Mouse (Mus musculus) kidney, postnatal 14 days (tissue): ENCODE measurements around the gene Gng10.

ENCODE experiments used
- DNase-seq: peaks from one replicate; pipeline ENCODE4 v3.0.0; 2022; ENCODE audit warnings: mixed read lengths

Gng10 gene

DNA sequence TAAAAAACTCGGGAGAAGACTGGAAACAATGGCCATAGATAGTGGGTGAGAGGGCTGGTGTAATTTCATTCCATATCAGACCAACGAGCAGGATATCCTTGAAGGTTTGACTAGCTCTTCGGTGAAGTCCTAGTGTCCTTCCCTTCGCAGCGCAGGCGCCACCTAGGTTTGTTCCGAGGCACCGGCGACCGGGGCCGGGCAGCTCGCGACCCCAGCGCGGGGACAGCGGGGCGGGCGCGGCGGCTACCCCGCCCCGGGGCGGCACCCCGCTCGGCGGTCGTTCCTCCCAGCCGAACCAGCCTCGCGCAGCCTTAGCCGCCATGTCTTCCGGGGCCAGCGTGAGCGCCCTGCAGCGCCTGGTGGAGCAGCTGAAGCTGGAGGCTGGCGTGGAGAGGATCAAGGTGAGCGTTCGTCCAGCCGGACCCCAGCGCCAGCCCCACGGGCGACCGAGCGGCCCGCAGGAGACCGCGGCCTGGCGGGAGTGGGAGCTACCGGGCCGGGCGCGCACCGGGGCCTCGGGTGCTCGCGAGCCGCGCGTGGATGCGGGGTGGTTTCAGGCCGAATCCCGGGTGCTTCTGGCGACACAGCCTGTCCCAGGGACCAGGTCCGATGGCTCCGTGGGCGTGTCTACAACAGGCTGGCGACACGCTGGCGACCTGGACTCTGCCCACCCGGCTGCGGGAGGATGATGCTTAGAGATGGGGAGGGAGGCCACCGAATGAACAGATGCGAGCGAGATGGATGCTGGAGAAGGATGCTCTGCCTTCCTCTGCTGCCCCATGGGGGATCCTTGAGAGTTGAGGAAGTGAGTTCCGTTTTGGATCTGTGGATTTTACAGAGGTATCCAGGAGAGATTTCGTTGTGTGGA, at the start of gene Gng10:
Gene Gng10, plus strand, starts transcription at position 171 of the 868 bp plus-strand sequence.
- peak; percentile 81 for DNase-seq

DNA sequence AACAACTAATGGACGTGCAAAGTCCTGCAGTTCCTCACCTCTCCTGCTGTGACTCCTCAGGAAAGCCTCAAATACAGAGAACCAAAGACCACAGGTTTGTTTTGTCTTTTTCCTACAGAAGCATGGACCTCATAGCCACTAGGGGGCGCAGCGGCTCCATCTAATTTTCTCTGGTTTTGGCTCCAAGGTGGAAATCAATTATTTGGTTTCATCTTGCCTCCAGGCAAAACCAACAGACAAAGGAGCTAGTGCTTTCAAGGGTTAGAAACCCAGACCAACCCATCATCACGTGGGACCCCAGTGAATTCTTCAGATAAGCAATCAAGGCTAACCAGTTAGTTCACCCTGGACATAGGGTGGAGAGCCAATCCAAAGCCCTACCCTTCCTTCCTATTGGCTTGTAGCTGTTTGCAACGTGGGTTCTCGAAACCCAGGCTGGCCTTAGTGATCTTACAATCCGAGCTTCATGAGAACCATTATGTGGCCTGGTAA, 49.7 kb upstream of the Gng10 start:
- DNase-seq, result peak; percentile 82

DNA sequence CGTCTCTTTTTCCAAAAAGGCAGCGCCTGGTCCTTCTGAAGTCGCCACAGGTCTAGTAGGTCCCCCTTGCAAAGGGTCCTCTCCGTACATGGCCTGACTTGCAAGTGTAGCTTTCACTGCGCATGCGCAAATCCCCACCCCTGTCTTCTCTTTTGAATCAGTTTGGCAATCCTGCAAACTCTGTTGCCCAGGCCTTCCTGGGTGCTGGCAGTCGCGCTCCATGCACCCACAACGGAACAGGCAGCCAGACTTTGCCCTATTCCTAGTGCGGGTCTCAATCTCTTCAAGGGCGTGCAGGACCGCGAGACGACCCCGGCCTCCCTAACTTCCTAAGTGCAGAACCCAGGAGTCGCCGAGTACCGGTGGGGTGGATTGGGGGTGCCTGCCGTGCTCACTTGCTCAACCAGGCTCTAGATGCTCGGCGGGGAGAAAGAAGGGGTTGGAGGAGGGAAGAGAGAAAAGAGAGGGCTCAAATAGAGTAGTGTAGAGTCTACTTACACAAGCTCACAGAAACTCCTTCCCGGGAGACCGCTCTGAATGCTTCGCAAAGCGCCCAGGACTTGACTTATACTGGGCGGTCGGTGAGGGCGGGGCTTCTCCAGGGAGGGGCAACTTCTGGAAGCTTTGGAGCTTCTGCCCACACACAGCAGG, 48.2 kb upstream of the Gng10 start, which contains the start of gene Ptgr1:
Gene Ptgr1, minus strand, starts transcription at position 580 of the 651 bp plus-strand sequence.
- peak; percentile 90 for DNase-seq

DNA sequence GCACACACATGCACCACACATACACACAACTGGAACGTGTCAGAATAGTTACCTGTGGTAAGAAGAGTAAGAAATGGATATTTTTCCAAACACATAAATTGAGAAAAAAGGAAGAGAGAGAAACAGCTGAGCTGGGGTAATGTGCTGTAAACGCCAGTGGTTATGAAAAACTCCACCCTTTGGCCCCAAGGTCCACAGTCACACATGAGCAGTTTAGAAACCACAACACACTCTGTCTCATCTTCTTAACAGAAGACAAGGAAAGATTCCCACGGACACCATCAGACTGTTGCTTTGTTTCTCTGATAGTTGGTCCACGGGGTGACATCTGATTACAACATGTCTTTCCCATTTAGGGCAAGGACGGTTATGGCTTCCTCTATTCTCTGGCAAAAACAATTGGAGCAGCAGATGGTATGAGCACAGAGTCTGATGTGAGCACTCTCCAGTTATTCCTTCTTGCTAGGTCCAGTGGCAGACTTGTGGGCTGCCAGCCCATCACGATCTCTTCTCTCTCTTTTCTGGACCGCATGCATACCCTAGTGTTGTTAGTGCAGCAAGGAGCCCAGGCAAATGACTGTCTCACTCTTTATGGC, 45.5 kb upstream of the Gng10 start:
- peak; percentile 34 for DNase-seq

DNA sequence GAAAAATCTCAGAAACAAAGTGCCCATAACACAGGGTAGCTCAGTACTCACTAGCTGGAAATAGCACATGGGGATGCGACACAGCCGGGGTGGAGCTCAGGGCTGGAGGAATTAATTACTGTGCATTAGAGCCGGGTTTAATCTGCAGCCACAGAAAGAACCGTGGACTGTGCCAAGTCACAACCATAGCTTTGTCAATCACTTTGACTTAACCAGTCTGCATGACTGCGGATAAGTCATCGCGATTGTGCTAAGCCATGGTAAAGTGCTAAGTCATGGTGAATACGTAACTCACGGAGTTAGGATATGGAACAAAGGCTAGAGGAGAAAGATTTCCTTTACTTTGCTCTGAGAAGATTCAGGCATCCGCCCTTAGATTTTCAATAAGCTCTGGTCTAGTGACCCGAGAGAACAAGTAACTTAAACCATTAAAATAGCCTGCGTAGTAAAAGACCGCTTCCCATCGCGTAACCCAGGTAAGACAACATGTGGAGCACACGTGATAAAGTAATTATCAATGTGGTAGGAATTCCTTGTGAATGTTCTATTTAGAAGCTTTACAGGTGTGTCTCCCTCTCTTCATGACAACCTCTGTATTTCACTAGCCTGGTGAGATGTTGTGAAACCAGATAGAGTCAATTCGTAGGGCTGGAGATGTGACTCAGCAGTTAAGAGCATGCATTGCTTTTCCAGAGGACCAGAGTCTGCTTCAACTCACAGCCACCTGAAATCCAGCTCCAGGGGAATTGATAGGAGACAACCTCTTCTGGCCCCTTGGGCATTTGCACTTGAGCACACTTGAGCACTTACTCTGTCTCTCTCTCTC, 44.1 kb upstream of the Gng10 start:
- DNase-seq, result no peak

DNA sequence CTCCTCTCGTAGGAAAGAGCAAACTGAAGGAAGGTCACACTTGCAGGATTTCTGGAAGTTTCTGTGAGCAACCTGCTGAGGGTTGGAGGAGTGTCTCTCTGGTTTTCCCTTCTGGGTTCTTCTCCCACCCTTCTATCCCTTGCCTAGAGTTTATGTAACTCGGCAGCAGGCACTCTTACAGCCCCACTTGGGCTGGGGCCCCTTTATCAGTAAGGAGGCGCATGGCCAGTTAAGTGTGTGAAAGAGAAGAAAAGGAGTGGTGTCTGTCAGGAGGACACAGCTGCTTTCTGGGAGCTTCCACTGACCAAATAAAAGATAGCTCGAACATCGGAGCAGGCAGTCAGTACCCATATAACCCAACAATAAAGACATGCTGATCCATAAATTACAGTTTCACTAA, 42.7 kb upstream of the Gng10 start:
- DNase-seq, result no peak

DNA sequence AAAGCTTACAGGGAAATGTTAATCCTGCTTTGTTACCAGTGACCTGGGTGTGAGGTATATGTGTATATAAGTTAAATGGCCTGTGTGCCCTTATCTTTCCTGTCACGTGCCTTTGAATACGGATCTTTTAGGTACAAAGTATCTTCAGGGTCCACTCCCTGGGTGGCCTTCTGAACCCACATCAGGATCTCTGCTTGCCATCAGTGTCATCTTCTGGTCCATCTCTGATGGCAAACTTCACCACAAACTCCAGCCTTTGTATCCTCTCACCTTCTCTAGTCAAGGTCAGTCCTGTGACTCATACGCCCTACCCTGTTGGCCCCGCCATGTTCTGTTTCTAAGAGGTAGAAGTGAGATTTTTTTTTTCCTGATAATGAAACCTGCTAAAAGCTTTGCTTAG, 40.1 kb upstream of the Gng10 start, which contains the start of gene Dnajc25:
Gene Dnajc25, plus strand, starts transcription at position 301 of the 400 bp plus-strand sequence.
- DNase-seq, result no peak

DNA sequence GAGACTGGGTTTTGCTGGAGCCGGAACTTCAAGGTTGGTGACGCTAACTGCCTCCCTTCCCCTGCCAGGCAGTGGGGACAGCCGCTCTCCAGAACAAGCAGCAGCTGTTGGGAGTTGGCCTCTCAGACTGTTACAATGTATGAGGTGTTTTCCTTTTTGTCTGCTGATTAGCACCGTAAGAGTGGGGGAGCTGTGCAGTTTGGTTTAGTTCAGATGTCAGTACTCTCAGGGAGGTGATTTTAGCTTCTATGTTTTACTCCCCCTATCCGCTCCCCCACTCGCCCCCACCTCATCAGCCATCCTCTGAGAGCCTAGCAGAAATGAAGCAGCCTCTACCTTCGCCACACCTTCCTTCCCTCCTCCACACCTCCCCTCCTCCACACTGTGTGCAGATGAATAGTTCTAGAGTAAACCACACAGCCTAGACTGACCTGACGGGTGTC, 39.6 kb upstream of the Gng10 start:
- no peak for DNase-seq

DNA sequence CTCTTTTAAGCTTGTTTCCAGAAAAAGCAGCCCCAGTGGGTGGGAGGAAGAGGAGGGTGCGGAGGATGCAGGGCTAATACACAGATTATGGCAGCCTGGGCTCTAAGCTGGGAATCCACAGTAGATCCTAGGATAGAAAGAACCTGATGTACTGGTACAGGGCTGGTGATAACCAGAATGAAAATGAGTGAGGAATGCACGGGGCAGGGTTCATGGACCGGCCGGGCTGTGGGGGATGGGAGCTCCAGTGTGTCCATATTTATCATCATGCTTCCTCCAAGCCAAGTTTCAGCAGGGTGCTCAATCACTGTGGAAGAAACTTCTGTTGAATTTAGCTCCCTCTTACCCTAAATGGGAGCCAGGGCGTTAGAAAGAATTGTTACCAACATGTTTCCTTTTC, 37.8 kb upstream of the Gng10 start:
- DNase-seq, result peak; percentile 56

DNA sequence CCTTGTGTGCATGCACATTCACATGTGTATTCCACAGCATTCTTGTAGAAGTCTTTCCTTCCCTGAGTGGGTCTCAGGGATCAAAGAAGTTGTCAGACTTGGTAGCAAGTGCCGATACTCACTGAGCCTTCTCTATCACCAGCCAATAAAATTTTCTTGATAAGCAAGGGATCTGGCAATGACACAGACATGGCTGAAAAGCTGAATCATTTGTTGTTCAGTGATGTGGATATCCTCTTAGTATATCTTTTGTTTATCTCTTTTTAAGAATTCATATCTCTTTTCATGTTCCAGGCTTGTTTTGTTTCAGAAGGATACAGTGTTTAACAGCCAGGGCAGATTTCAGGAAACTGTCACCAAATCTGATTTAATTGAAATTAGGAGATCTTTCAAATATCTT, 36.2 kb upstream of the Gng10 start:
- DNase-seq, result no peak

DNA sequence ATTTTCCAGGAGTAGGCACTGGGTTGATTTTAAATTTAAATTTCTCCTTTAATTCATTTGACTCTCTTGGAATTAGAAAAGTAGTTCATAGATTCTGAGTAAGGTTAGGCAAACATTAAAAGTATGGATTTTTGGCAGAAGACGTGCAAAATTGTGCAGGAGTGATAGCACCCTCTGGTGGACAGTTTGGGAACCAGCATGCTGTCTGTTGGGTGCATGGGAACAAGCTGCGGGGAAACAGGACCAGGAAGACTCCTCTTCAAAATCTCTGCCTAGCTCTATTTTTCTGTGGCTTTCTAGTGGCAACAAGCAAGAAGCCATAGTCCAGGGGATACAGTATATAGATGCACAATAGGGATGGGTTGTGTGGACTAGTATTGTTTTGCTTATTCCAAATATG, 35.2 kb upstream of the Gng10 start:
- peak; percentile 80 for DNase-seq

DNA sequence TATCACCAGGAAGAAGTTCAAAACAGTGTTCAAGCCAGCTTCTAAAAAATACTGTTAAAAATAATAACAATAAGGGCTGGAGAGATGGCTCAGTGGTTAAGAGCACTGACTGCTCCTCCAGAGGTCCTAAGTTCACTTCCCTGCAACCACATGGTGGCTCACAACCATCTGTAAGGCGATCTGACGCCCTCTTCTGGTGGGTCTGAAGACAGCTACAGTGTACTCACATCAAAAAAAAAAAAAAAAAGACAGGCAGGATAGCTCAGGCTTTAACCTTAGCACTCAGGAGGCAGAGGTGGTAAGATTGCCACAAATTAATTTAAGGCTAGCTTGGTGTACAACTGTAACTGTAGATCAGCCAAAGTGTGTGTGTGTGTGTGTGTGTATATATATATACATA, 34.3 kb upstream of the Gng10 start:
- peak; percentile 26 for DNase-seq

DNA sequence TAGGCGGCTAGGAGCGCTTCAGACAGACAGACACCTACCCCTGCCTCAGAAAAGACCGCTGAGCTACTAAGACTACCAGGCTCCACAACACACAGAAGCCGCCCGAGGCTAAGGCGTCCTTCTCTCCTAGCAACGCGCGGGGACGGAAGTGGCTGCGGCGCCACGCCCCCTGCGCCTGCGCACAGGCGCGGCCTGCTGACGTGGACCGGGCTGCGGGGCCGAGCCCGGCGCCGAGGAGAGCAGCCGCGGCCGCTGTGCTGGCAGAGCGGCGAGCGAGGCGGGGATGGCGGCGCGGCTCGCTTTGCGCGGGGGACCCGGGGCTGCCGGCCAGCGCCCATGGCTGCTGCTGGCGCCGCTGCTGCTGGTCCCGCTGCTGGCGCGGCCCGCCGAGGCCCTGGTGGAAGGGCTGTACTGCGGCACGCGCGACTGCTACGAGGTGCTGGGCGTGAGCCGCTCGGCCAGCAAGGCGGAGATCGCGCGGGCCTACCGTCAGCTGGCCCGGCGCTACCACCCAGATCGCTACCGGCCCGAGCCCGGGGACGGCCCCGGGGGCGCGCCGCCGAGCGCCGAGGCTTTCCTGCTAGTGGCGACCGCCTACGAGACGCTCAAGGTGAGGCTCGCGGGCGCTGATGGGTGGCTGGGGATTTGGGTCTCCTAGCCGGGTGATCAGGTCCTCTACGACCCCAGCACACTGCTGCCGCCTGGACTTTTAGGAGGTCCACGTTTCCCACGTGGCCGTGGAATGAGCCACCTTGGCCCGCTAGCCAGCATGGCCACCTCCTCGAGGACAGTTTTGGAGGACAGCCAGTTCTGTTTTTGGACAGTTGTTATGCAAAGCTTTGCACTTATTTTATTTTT, 31.7 kb upstream of the Gng10 start, which contains the start of gene Gm20503:
Gene Gm20503, plus strand, starts transcription at position 263 of the 858 bp plus-strand sequence.
- DNase-seq, result peak; percentile 96

DNA sequence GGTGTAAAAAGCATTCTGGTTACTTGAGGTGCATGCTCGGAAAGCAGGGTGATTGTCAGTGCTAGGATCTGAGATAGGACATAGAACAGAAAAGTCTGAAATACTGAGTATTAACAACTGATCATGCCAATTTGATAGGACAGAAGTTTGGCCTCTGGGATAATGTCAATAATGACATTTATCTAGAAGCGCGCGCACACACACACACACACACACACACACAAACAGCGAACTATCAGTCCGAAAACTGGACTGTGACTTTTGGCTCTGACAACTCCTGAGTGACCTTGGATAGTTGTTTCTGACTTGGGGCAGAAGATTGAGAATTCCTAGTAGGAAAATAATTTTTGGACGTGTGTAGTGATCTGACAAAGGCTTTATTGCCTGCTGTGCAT, 31.1 kb upstream of the Gng10 start:
- DNase-seq, result peak; percentile 14

DNA sequence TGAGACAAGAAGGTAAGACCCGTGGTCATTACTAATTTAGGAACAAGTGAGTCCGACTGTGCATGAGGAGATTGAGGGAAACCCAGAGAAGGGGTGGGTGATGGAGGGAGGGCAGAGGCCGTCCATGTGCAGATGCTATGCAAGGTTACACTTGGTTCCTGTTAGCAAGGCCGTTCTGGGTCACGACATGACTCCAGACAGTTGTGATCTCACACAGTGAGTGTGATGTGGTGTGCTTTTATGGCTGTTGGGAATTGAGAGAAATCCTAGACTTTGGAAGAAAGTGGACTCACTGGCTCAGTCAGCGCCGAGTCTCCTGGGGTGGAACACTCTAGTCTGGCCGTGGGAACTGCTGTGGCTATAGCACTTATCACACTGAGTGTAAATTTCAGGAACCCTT, 28.7 kb upstream of the Gng10 start:
- DNase-seq, result no peak

DNA sequence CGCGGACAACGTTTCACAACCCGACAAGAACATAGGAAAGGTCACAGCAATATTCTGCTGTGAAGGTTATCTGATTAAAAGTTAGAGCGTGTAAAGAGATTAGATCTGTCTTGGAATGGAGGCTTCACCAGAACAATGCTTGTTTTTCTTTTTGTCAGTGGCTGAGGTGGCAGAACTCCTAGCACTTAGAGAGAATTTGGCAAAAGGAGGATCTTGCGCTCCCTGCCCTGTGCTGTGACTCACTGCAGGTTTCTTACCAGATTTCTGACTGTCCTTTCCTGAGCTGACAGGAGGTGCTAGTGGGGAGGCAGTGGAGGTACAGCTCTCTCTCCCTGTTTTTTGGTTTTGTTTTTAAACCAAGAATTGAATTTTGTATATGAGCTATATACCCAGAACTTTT, 27.9 kb upstream of the Gng10 start:
- DNase-seq, result no peak

DNA sequence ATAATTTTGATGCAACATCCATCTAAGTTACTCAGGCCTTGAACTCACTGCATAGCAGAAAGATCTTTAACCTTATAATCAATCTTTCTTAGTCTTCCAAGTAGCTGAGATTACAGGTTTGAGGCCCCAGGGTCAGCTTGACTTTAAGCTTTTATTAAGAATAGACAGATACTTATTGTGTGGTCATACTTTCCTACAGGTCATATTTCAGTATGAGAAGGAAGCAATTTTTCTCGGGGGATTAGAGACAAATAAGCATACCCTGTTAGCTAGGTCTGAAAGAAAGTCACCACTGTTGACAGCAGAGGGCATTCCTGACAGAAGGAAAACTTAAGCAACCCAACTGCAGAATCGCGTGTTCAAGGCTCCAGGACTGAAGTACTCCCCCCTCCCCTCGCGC, 26.9 kb upstream of the Gng10 start:
- no peak for DNase-seq

DNA sequence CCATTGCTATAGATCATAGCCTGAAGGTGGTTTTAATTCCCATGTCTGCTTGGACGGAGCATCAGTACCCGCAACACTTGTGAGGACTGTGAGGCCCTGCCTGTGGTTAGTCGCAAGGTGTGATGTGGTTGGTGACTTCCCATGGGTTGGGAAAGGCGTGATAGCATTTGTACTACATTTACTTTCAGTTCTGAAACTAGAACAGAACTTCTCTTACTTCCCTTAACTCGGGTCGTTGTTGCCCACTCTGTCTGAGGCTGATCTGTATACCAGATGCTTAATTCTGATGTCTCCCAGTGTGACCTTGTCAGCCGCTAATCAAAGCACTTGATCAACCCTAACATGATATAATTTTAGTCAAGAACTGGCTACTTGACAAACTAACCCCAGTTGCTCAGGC, 25.7 kb upstream of the Gng10 start:
- no peak for DNase-seq

DNA sequence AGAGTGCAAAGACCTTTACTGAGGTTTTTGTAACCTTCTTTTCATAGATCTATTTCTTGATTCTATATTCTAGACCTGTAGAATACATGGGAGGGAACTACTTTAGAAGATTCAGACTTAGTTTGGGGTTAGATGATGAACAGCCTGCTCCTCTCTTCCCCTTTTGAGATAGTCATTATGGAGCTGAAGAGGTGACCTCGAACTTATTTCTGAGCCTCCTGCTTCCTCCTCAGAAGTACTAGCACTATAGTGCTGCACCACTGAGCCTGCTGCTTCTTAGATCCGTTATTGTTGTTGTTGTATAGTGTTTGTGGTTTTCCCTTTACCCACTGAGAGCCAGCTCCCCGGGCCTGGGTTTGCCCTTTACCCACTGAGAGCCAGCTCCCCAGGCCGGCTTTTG, 25.2 kb upstream of the Gng10 start:
- no peak for DNase-seq

DNA sequence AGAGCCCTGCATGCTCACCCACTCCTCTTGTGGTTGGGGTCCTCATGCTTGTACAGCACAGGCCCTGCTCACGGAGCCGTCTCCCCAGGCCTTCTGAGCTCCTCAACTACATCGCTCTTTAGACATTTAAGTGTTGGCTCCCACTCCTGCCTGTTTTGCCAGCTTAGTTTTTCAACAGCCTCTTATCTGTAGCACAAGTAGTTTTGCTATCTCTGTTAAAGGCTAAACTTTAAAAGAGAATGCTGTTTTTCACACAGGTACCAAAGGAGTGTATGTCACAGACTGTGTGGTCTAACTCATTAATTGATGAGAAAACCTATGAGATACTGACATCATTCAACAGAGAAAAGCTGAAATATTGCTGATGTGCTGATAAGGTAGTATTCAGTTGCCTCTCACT, 23.4 kb upstream of the Gng10 start:
- DNase-seq, result no peak

DNA sequence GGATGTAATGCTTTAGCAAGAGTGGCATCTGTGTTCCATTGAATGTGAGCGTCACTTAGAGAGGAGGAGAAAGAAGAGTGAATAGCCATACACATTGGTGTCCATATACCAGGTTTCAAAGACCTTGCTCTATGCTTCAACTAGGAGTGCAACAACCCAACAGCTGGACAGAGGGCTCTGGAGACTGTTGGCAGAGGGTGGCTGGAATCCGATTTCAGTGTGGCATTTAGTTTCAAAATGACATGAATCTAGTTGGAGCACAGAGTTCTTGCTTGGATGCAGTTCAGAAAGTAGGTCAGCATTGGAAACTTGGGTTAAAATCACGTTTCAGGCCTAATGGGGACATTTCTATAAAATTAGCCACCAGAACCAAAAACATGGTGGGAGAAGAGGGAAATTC, 19.7 kb upstream of the Gng10 start:
- DNase-seq, result no peak

DNA sequence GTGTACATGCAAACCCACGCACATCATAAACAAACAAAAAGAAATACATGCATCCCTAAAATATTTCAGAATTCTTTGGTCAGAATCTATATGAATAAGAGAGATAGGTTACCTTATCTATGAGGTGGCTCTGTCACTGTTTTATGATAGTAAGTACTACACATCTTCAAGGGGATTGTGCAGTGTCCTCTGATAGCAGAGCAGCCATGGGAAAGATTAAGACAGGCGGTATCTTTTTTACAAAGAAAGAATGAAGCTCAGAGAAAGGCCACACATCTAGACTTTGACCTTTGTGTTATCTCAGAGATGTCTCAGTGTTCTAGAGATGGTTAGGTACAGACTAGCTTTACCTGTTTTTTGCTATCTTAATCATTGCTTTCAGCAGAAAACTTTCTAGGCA, 18.0 kb upstream of the Gng10 start:
- DNase-seq, result no peak
